15 mouse cellular contexts compared by ENCODE assay signal in the genomic region with DNA sequence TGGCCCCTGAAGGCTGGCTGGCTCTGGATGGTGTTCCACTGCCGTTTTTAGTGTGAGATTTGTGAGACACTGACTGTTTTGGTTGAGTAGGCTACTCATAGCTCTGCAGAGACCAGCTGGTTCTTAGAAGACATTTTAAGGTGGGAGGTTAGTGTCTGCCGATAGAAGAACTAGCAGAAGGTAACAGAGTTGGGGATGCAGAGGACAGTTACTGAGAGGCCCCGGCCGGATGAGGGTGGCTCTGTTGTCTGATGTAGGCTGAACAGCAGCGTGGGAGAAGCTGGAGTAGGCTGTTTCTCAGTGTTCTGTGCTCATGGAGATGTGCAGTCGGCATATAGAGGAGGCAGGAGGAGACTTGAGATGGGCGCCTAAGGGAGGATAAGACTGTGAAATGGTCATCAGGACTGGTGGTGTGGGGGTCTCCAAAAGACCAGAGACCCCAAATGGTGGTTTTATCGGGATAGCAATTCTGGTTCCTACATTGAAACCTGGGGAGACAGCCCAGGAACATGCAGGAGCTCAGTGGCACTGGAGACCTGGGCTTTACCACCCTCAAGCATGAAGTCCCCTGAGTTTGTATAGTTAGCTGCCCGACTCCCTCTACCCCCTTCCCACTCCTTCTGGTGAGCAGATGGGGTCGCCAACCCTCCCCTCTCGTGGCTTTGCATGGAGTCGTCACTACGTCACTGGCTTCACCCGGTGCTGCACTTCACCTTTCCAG. TPM values are rescaled to one million over a fixed set of nuclear protein-coding genes. Genes with fewer than 3 reads are reported as not detected.
"Had no signal": no experiment of that assay in that cellular context is flagged by ENCODE, and none has a peak within 500 bp of the region (broad histone marks: within the 10 kb centered on the region; RNA-seq: fewer than 3 reads in every experiment).

No protein-coding gene starts in this region.

- DNase-seq: kidney, adult 18-20 months; kidney, adult 9 months; kidney, postnatal 14 days; kidney, postnatal 4 days; layer of hippocampus, adult 9-11 months; liver, postnatal 0 days; lung, embryonic 14.5 days; right cerebral cortex, postnatal 14 days; spleen, adult 18-20 months; thymus, adult 18-20 months; thymus, postnatal 36 days had no signal

RNA-seq across cellular contexts. Expression of a gene that starts 29.4 kb away (rescaled TPM):
- total RNA-seq: layer of hippocampus, postnatal 25 days; left cerebral cortex, postnatal 14 days; liver, adult 2 months; megakaryocyte, adult 5-6 weeks had no signal
